Mouse (Mus musculus) neural tube, embryonic 11.5 days (tissue): ENCODE results near the gene Insyn1. TPM values are rescaled to one million over a fixed set of nuclear protein-coding genes. Genes with fewer than 3 reads are reported as not detected.

Experiments
- ATAC-seq: fragments of 200-750 bp; cut with Nextera tagmentation; 2 replicates; pipeline ENCODE4 v1.8.0; 2017; ENCODE audit warnings: moderate number of reproducible peaks, mild to moderate bottlenecking, moderate TSS enrichment, moderate library complexity; ENCODE audit not compliant: insufficient read depth, low FRiP score, low TSS enrichment
- DNase-seq: peaks from one replicate; pipeline ENCODE4 v3.0.0-alpha.2; 2015; ENCODE audit warnings: low spot score
- H3K27ac ChIP-seq: fragments of 300-500 bp; sonication (generic); 2 replicates; pipeline ENCODE4 v1.5.1; 2014; ENCODE audit warnings: low read depth, mild to moderate bottlenecking, low read length
- H3K27me3 ChIP-seq: fragments of 300-500 bp; sonication (generic); 2 replicates; pipeline ENCODE4 v1.6.1; 2014; ENCODE audit warnings: mild to moderate bottlenecking, low read length, mixed read lengths; ENCODE audit not compliant: control insufficient read depth, insufficient read depth
- H3K36me3 ChIP-seq: fragments of 300-500 bp; sonication (generic); 2 replicates; pipeline ENCODE4 v1.6.1; 2014; ENCODE audit warnings: mild to moderate bottlenecking, low read length, moderate library complexity, mixed read lengths; ENCODE audit not compliant: control insufficient read depth, insufficient read depth
- H3K4me1 ChIP-seq: fragments of 300-500 bp; sonication (generic); 2 replicates; pipeline ENCODE4 v1.6.1; 2014; ENCODE audit warnings: low read length, mixed read lengths; ENCODE audit not compliant: control insufficient read depth, insufficient read depth
- H3K4me2 ChIP-seq: fragments of 300-500 bp; sonication (generic); 2 replicates; pipeline ENCODE4 v1.6.1; 2014; ENCODE audit warnings: low read depth, mild to moderate bottlenecking, moderate library complexity
- H3K4me3 ChIP-seq: fragments of 300-500 bp; sonication (generic); 2 replicates; pipeline ENCODE4 v1.5.1; 2014; ENCODE audit warnings: low read depth, low read length
- H3K9ac ChIP-seq: fragments of 300-500 bp; sonication (generic); 2 replicates; pipeline ENCODE4 v1.6.1; 2014; ENCODE audit warnings: mild to moderate bottlenecking, low read length
- H3K9me3 ChIP-seq: fragments of 300-500 bp; sonication (generic); 2 replicates; pipeline ENCODE4 v1.6.1; 2016; ENCODE audit warnings: low read length; ENCODE audit not compliant: control insufficient read depth
- WGBS: fragments of 180-500 bp; shearing (Covaris S2); extraction: QIAGEN DNeasy Blood & Tissue Kit; methylation state at CpG from one replicate; pipeline ENCODE4 v1.1.7; 2014; 5-methylcytosine and 5-hydroxymethylcytosine counted together
- polyA plus RNA-seq: library from polyadenylated mRNA; unstranded; fragments of >200 nt; fragmentation: Nextera tagmentation; extraction: Ambion mirVana; gene quantifications from 2 replicates; pipeline ENCODE4 v1.2.1, GENCODE M21; 2014

Gene Insyn1
- polyA plus RNA-seq, 1 experiment from 2014 or later, result 3.5 TPM

GRCm38 (mm10) chr9:58447997-58448595 is 40.3 kb upstream of the Insyn1 start:
- H3K27me3 ChIP-seq, result no peaks in the 10 kb centered on the region
- no peak overlapping the region for H3K27ac ChIP-seq
- 82% methylated on average over 12 of the region's 12 CpGs for WGBS
- no peaks in the 10 kb centered on the region for H3K4me1 ChIP-seq
- H3K4me2 ChIP-seq, result no peak overlapping the region
- no peaks in the 10 kb centered on the region for H3K36me3 ChIP-seq
- ATAC-seq (no peak), DNase-seq (no peak)
- H3K4me3 ChIP-seq, result no peak overlapping the region
- no peaks in the 10 kb centered on the region for H3K9me3 ChIP-seq
- H3K9ac ChIP-seq, result no peak overlapping the region

GRCm38 (mm10) chr9:58449526-58449925 is 38.9 kb upstream of the Insyn1 start:
- DNase-seq (no peak), ATAC-seq (no peak)
- Histone ChIP-seq H3K9ac (no peak overlapping the region), H3K9me3 (no peaks in the 10 kb centered on the region), H3K27me3 (no peaks in the 10 kb centered on the region), H3K36me3 (no peaks in the 10 kb centered on the region), H3K27ac (no peak overlapping the region), H3K4me3 (no peak overlapping the region), H3K4me2 (no peak overlapping the region), H3K4me1 (no peaks in the 10 kb centered on the region)
- WGBS, result 39% methylated on average over 3 of the region's 3 CpGs

GRCm38 (mm10) chr9:58453791-58454378 is 34.5 kb upstream of the Insyn1 start:
- H3K4me1 ChIP-seq, result no peaks in the 10 kb centered on the region
- H3K9ac ChIP-seq, result no peak overlapping the region
- 89% methylated on average over 5 of the region's 5 CpGs for WGBS
- no peaks in the 10 kb centered on the region for H3K36me3 ChIP-seq
- DNase-seq (no peak), ATAC-seq (no peak)
- no peaks in the 10 kb centered on the region for H3K9me3 ChIP-seq
- H3K27ac ChIP-seq, result no peak overlapping the region
- no peak overlapping the region for H3K4me2 ChIP-seq
- H3K27me3 ChIP-seq, result no peaks in the 10 kb centered on the region
- H3K4me3 ChIP-seq, result no peak overlapping the region

- Histone ChIP-seq H3K9me3 (no peaks in the 10 kb centered on the region), H3K36me3 (no peaks in the 10 kb centered on the region), H3K27me3 (no peaks in the 10 kb centered on the region), H3K9ac (no peak overlapping the region), H3K4me2 (no peak overlapping the region), H3K4me1 (no peaks in the 10 kb centered on the region), H3K27ac (no peak overlapping the region), H3K4me3 (no peak overlapping the region)
- ATAC-seq, result no peak
- DNase-seq, result no peak
- 33% methylated on average over 3 of the region's 3 CpGs for WGBS
Measured at GRCm38 (mm10) chr9:58454886-58455285, 33.5 kb upstream of the Insyn1 start.

GRCm38 (mm10) chr9:58455798-58456197 is 32.6 kb upstream of the Insyn1 start:
- H3K4me2 ChIP-seq, result no peak overlapping the region
- H3K9me3 ChIP-seq, result no peaks in the 10 kb centered on the region
- no peaks in the 10 kb centered on the region for H3K4me1 ChIP-seq
- no peak overlapping the region for H3K4me3 ChIP-seq
- no peak overlapping the region for H3K9ac ChIP-seq
- no peaks in the 10 kb centered on the region for H3K36me3 ChIP-seq
- 7% methylated on average over 13 of the region's 13 CpGs for WGBS
- H3K27me3 ChIP-seq, result no peaks in the 10 kb centered on the region
- H3K27ac ChIP-seq, result no peak overlapping the region
- DNase-seq (peak; percentile 33), ATAC-seq (no peak)

GRCm38 (mm10) chr9:58457481-58457955 is 30.9 kb upstream of the Insyn1 start:
- no peak overlapping the region for H3K4me3 ChIP-seq
- no peaks in the 10 kb centered on the region for H3K4me1 ChIP-seq
- H3K9me3 ChIP-seq, result no peaks in the 10 kb centered on the region
- DNase-seq, result no peak
- 68% methylated on average over 7 of the region's 7 CpGs for WGBS
- no peak for ATAC-seq
- no peaks in the 10 kb centered on the region for H3K36me3 ChIP-seq
- no peak overlapping the region for H3K9ac ChIP-seq
- no peaks in the 10 kb centered on the region for H3K27me3 ChIP-seq
- no peak overlapping the region for H3K4me2 ChIP-seq
- H3K27ac ChIP-seq, result no peak overlapping the region

- Histone ChIP-seq H3K4me3 (no peak overlapping the region), H3K27ac (no peak overlapping the region), H3K27me3 (no peaks in the 10 kb centered on the region), H3K36me3 (no peaks in the 10 kb centered on the region), H3K9ac (no peak overlapping the region), H3K4me2 (no peak overlapping the region), H3K4me1 (no peaks in the 10 kb centered on the region), H3K9me3 (no peaks in the 10 kb centered on the region)
- 85% methylated on average over 3 of the region's 3 CpGs for WGBS
- DNase-seq (no peak), ATAC-seq (no peak)
Measured at GRCm38 (mm10) chr9:58458341-58458740, 30.1 kb upstream of the Insyn1 start.

GRCm38 (mm10) chr9:58458856-58459553 is 29.4 kb upstream of the Insyn1 start:
- DNase-seq (no peak), ATAC-seq (no peak)
- no peaks in the 10 kb centered on the region for H3K27me3 ChIP-seq
- H3K9ac ChIP-seq, result no peak overlapping the region
- WGBS, result 85% methylated on average over 6 of the region's 6 CpGs
- H3K4me2 ChIP-seq, result no peak overlapping the region
- H3K9me3 ChIP-seq, result no peaks in the 10 kb centered on the region
- no peaks in the 10 kb centered on the region for H3K36me3 ChIP-seq
- no peaks in the 10 kb centered on the region for H3K4me1 ChIP-seq
- no peak overlapping the region for H3K4me3 ChIP-seq
- H3K27ac ChIP-seq, result no peak overlapping the region
